Mouse (Mus musculus): Measurements from ENCODE around the gene Ccndbp1.

DNA sequence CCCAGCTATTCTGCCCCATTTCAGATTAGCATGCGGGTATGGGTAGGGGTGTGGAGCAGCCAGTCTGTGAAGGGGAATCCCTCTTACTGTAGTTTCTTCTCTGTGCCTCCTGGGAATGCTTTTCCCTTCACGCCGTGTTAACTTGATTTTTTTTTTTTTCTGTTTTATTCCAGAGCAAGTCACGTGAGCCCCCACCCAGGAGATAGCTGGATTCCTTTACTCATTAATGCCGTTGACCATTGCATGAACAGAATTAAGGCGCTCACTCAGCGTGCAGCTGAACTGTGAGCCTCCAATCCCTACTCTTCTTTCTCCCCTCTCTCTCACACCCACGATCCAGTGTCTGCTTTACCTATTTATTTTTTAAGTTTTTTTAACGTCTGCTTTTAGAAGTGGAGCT, 8.0 kb downstream of the Ccndbp1 start:
- TF ChIP-seq CTCF (IDR thresholded peaks at IDR 0.05; ENCODE audit: control insufficient read depth, insufficient read depth, insufficient read length) (no peak), MAX (IDR thresholded peaks at IDR 0.05) (no peak), MYOD1 (IDR thresholded peaks at IDR 0.05; ENCODE audit: control insufficient read depth, insufficient read length, low read depth) (no peak), MYOG (IDR thresholded peaks at IDR 0.05; ENCODE audit: control insufficient read depth, extremely low read depth, insufficient read length) (no peak), CEBPB (IDR thresholded peaks at IDR 0.05; ENCODE audit: low read depth) (no peak), FOSL1 (IDR thresholded peaks at IDR 0.05; ENCODE audit: insufficient read depth, low read length, poor library complexity, severe bottlenecking) (no peak)
